Mouse (Mus musculus) neural tube, embryonic 11.5 days (tissue): Measurements from ENCODE around the gene Ifitm1. TPM values are rescaled to one million over a fixed set of nuclear protein-coding genes. Genes with fewer than 3 reads are reported as not detected.
"Not testable (repeated sequence)": the region's sequence is repeated elsewhere in the genome, so short reads cannot be mapped to it uniquely, and the experiment has no call there.

Experiments used
- ATAC-seq: fragments of 200-750 bp; cut with Nextera tagmentation; 2 replicates; pipeline ENCODE4 v1.8.0; 2017; ENCODE audit warnings: moderate number of reproducible peaks, mild to moderate bottlenecking, moderate TSS enrichment, moderate library complexity; ENCODE audit not compliant: insufficient read depth, low FRiP score, low TSS enrichment
- DNase-seq: peaks from one replicate; pipeline ENCODE4 v3.0.0-alpha.2; 2015; ENCODE audit warnings: low spot score
- H3K27ac ChIP-seq: fragments of 300-500 bp; sonication (generic); 2 replicates; pipeline ENCODE4 v1.5.1; 2014; ENCODE audit warnings: low read depth, mild to moderate bottlenecking, low read length
- H3K27me3 ChIP-seq: fragments of 300-500 bp; sonication (generic); 2 replicates; pipeline ENCODE4 v1.6.1; 2014; ENCODE audit warnings: mild to moderate bottlenecking, low read length, mixed read lengths; ENCODE audit not compliant: control insufficient read depth, insufficient read depth
- H3K36me3 ChIP-seq: fragments of 300-500 bp; sonication (generic); 2 replicates; pipeline ENCODE4 v1.6.1; 2014; ENCODE audit warnings: mild to moderate bottlenecking, low read length, moderate library complexity, mixed read lengths; ENCODE audit not compliant: control insufficient read depth, insufficient read depth
- H3K4me1 ChIP-seq: fragments of 300-500 bp; sonication (generic); 2 replicates; pipeline ENCODE4 v1.6.1; 2014; ENCODE audit warnings: low read length, mixed read lengths; ENCODE audit not compliant: control insufficient read depth, insufficient read depth
- H3K4me2 ChIP-seq: fragments of 300-500 bp; sonication (generic); 2 replicates; pipeline ENCODE4 v1.6.1; 2014; ENCODE audit warnings: low read depth, mild to moderate bottlenecking, moderate library complexity
- H3K4me3 ChIP-seq: fragments of 300-500 bp; sonication (generic); 2 replicates; pipeline ENCODE4 v1.5.1; 2014; ENCODE audit warnings: low read depth, low read length
- H3K9ac ChIP-seq: fragments of 300-500 bp; sonication (generic); 2 replicates; pipeline ENCODE4 v1.6.1; 2014; ENCODE audit warnings: mild to moderate bottlenecking, low read length
- H3K9me3 ChIP-seq: fragments of 300-500 bp; sonication (generic); 2 replicates; pipeline ENCODE4 v1.6.1; 2016; ENCODE audit warnings: low read length; ENCODE audit not compliant: control insufficient read depth
- WGBS: fragments of 180-500 bp; shearing (Covaris S2); extraction: QIAGEN DNeasy Blood & Tissue Kit; methylation state at CpG from one replicate; pipeline ENCODE4 v1.1.7; 2014; 5-methylcytosine and 5-hydroxymethylcytosine counted together
- polyA plus RNA-seq: library from polyadenylated mRNA; unstranded; fragments of >200 nt; fragmentation: Nextera tagmentation; extraction: Ambion mirVana; gene quantifications from 2 replicates; pipeline ENCODE4 v1.2.1, GENCODE M21; 2014

Ifitm1 gene
- polyA plus RNA-seq, 1 experiment from 2014 or later: 8.3 TPM

GRCm38 (mm10) chr7:140976720-140977119 is 9.7 kb downstream of the Ifitm1 start:
- not testable (repeated sequence) for DNase-seq, H3K4me1 ChIP-seq, H3K4me2 ChIP-seq, H3K4me3 ChIP-seq, H3K27me3 ChIP-seq, H3K9me3 ChIP-seq, H3K36me3 ChIP-seq, H3K9ac ChIP-seq, H3K27ac ChIP-seq, ATAC-seq
- WGBS: 91% methylated on average over 9 of the region's 9 CpGs

- WGBS: 92% methylated on average over 8 of the region's 8 CpGs
- no peak for DNase-seq
Observed at GRCm38 (mm10) chr7:140981704-140982103, 14.7 kb downstream of the Ifitm1 start.

GRCm38 (mm10) chr7:140982971-140983370 is 15.9 kb downstream of the Ifitm1 start:
- H3K4me3 ChIP-seq: no peak overlapping the region
- no peak overlapping the region for H3K4me2 ChIP-seq
- no peaks in the 10 kb centered on the region for H3K9me3 ChIP-seq
- 94% methylated on average over 7 of the region's 7 CpGs for WGBS
- no peaks in the 10 kb centered on the region for H3K4me1 ChIP-seq
- no peak overlapping the region for H3K9ac ChIP-seq
- DNase-seq: no peak
- no peaks in the 10 kb centered on the region for H3K27me3 ChIP-seq
- no peaks in the 10 kb centered on the region for H3K36me3 ChIP-seq
- no peak overlapping the region for H3K27ac ChIP-seq
- no peak for ATAC-seq

More at GRCm38 (mm10) chr7:140981704-140982103, 14.7 kb downstream of the Ifitm1 start:
- no peaks in the 10 kb centered on the region for H3K4me1 ChIP-seq
- H3K9ac ChIP-seq: no peak overlapping the region
- no peak for ATAC-seq
- no peaks in the 10 kb centered on the region for H3K36me3 ChIP-seq
- no peak overlapping the region for H3K4me2 ChIP-seq
- no peaks in the 10 kb centered on the region for H3K27me3 ChIP-seq
- H3K9me3 ChIP-seq: no peaks in the 10 kb centered on the region
- no peak overlapping the region for H3K27ac ChIP-seq
- no peak overlapping the region for H3K4me3 ChIP-seq

GRCm38 (mm10) chr7:140987182-140988138 is 20.4 kb downstream of the Ifitm1 start:
- Histone ChIP-seq H3K36me3 (no peaks in the 10 kb centered on the region), H3K9ac (no peak overlapping the region), H3K4me3 (no peak overlapping the region), H3K4me2 (no peak overlapping the region), H3K4me1 (no peaks in the 10 kb centered on the region; the same call in 1 of the 2 replicates), H3K27ac (no peak overlapping the region), H3K9me3 (no peaks in the 10 kb centered on the region), H3K27me3 (no peaks in the 10 kb centered on the region)
- no peak for DNase-seq
- no peak for ATAC-seq
- 89% methylated on average over 17 of the region's 17 CpGs for WGBS

GRCm38 (mm10) chr7:140989022-140989421 is 22.0 kb downstream of the Ifitm1 start:
- Histone ChIP-seq H3K4me3 (no peak overlapping the region), H3K36me3 (no peaks in the 10 kb centered on the region), H3K9ac (no peak overlapping the region), H3K4me1 (no peaks in the 10 kb centered on the region; the same call in 1 of the 2 replicates), H3K4me2 (no peak overlapping the region), H3K9me3 (no peaks in the 10 kb centered on the region), H3K27me3 (no peaks in the 10 kb centered on the region), H3K27ac (no peak overlapping the region)
- DNase-seq (no peak), ATAC-seq (no peak)
- 77% methylated on average over 4 of the region's 4 CpGs for WGBS

DNA sequence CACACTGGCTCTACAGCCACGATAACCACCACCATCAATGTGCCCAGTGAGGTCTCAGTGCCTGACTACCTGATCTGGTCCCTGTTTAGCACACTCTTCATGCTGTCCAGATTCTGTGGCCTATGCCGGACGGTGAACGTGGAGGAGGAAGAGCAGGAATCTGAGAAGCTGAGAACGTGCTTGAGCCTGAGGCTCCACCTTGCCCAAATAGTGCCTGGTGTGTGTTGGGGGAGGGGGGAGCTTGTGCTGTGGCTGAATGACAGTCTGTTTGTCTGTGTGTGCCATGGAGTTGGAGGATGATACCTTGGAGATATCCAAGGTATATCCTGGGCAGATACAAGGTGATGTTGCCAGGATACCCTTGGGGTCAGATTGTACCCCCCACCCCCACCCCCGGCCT is 23.2 kb downstream of the Ifitm1 start:
- Histone ChIP-seq H3K4me3 (no peak overlapping the region), H3K27me3 (no peaks in the 10 kb centered on the region), H3K27ac (no peak overlapping the region), H3K4me1 (no peaks in the 10 kb centered on the region; the same call in 1 of the 2 replicates), H3K9ac (no peak overlapping the region), H3K36me3 (no peaks in the 10 kb centered on the region), H3K9me3 (no peaks in the 10 kb centered on the region), H3K4me2 (no peak overlapping the region)
- WGBS: 77% methylated on average over 6 of the region's 6 CpGs
- no peak for ATAC-seq
- no peak for DNase-seq

GRCm38 (mm10) chr7:140990622-140991021 is 23.6 kb downstream of the Ifitm1 start:
- ATAC-seq (no peak), DNase-seq (no peak)
- 62% methylated on average over 5 of the region's 5 CpGs for WGBS
- no peak overlapping the region for H3K9ac ChIP-seq
- no peaks in the 10 kb centered on the region for H3K36me3 ChIP-seq
- no peak overlapping the region for H3K4me3 ChIP-seq
- H3K4me2 ChIP-seq: no peak overlapping the region
- H3K27ac ChIP-seq: no peak overlapping the region
- H3K27me3 ChIP-seq: no peaks in the 10 kb centered on the region
- H3K9me3 ChIP-seq: no peaks in the 10 kb centered on the region
- no peaks in the 10 kb centered on the region; the same call in 1 of the 2 replicates for H3K4me1 ChIP-seq

DNA sequence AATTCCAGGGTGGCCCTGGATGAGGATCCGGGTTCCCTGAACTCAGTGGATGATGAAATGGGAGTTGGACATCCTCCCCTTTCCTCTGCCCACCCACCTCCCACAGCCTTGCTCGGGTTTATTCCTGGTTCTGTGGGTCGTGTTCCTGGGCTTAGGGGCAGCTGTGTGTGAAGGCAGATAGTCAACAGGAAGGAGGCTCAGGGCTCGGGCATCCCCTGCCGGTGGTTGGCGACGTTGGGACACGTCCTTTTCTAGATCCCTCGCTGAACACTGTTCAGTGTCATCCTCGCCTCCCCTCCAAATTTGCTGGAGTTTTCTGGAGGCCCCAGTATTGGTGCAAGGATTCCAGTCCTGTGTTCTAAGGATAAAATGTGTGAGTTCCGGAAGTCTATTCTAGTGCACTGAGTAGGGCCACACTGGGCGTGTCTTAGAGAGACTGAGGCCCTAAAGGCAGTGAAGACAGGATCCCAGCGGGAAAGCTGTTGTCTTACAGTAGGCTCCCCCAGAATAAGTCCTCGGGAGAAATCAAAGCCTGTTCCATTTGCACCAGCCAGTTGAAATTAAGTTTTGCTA is 24.2 kb downstream of the Ifitm1 start:
- H3K9me3 ChIP-seq: no peaks in the 10 kb centered on the region
- no peaks in the 10 kb centered on the region for H3K27me3 ChIP-seq
- no peak overlapping the region for H3K9ac ChIP-seq
- no peak for DNase-seq
- no peaks in the 10 kb centered on the region; the same call in 1 of the 2 replicates for H3K4me1 ChIP-seq
- no peak overlapping the region for H3K4me2 ChIP-seq
- ATAC-seq: no peak
- 88% methylated on average over 14 of the region's 14 CpGs for WGBS
- no peak overlapping the region for H3K27ac ChIP-seq
- no peaks in the 10 kb centered on the region for H3K36me3 ChIP-seq
- H3K4me3 ChIP-seq: no peak overlapping the region
